Mouse (Mus musculus): ENCODE measurements around the gene Apbb2.

The Apbb2 gene

GRCm38 (mm10) chr5:66546969-66547511 is 71.5 kb downstream of the Apbb2 start:
- DNase-seq, result peak; percentile 83 to 86

DNA sequence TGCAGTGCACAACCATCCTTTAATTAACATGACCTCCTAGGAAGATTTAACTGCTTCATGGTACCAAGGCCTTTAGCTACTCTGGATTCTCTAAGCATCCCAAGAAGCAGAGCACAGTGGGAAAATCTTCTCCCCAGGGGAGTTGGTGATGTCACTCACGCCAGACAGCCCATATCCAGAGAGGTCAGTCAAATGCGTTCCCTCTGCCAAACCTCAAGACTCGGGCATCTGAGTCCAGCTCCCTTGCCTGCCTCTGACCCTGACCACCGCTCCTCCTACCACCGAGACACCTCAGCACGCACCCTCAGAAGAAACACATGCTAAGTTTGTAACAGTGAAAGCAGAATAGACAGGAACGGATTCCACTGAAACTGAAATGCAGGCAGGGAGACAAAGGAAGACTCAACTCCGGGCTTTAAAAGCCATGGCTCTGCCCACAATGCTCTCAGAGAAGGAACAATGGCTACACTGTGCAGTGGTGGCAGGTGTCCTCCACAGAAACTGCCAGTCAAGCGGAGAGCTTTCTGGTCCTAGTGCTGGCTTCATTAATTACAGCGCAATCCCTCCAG is 72.9 kb downstream of the Apbb2 start:
- DNase-seq, result no peak

- DNase-seq, result peak; percentile 35 to 62
Measured at GRCm38 (mm10) chr5:66543761-66544160, 74.8 kb downstream of the Apbb2 start.

GRCm38 (mm10) chr5:66543344-66543743 is 75.2 kb downstream of the Apbb2 start:
- no peak for DNase-seq

DNA sequence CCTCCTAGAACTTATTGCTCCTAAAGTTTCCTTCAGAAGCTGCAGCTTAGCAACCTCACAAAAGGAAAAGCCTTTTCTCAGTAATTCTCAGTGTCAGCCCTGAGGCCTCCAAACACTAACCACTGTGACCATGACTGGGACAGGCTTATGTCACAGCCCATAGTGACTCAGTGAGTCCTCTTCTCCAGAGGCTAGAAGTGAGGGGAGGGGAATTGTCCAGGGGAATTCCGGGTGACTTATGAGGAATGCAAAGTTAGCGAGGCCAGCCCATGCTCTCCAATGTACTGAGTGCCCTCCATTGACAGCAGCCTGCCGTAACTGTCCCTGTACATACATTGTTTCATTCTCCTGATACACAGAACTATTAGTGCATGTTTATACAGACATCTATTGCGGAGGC is 76.1 kb downstream of the Apbb2 start:
- no peak for DNase-seq

GRCm38 (mm10) chr5:66541385-66541784 is 77.2 kb downstream of the Apbb2 start:
- DNase-seq, result peak in 1 of 2 experiments; percentile 72

- no peak for DNase-seq
Measured at GRCm38 (mm10) chr5:66540246-66540645, 78.3 kb downstream of the Apbb2 start.

- no peak for DNase-seq
Measured at GRCm38 (mm10) chr5:66537811-66538210, 80.8 kb downstream of the Apbb2 start.

- DNase-seq, result no peak
Measured at GRCm38 (mm10) chr5:66536696-66537358, 81.8 kb downstream of the Apbb2 start.

- DNase-seq, result no peak
Measured at GRCm38 (mm10) chr5:66535566-66536236, 82.9 kb downstream of the Apbb2 start.

DNA sequence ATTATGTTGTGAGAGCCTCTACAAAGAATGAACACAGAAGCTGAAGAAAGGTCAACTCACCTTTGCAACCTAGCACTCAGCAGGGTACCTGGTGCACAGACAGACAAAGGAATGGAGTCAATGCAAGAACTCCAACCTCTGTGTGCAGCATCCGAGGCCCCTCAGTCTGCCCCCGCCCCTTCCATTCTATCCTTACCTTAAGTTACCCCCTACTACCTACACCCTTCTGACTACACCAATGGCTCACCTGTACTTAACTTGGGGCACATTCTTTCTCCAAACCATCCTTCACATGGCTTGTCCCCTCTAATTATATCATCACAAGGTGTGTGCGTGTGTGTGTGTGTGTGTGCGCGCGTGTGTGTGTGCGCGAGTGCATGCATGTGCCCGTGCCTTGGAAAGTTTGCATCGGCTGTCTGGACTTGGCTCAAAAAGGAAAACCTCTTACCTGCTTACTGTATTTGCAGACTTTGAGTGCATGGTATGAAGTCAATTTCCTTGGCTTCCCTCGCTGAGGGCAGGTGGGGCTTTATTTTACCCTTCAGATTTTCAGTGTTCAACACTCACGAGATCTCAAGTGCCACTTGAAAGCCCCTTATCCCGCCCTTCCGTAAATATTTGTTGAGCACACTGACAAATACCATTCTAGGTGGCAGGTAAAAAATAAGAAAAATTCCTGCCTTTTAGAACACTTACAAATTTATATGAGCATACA is 84.7 kb downstream of the Apbb2 start:
- DNase-seq, result no peak

- DNase-seq, result peak; percentile 49 to 65
Measured at GRCm38 (mm10) chr5:66532827-66533226, 85.8 kb downstream of the Apbb2 start.

- no peak for DNase-seq
Measured at GRCm38 (mm10) chr5:66530361-66530760, 88.2 kb downstream of the Apbb2 start.

- no peak for DNase-seq
Measured at GRCm38 (mm10) chr5:66529631-66530030, 89.0 kb downstream of the Apbb2 start.

DNA sequence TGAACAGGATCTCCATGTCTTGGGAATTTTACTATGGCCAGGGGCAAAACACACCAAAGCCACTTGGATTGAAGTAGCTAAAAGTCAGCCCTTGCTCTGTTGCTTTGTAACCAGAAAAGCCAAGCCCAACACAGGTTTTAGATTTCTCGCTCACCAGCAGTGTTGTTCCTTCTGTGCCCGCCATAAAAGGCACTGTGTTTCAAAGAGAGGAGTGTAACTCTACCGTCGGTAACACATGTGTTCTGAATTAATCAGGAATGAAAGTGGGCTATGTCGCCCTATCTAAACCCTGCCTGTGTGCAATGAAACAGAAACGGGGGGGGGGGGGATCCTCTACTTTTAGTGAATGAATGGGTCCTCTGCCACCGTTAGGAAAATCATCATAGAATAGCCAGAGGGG is 90.0 kb downstream of the Apbb2 start:
- DNase-seq, result no peak

DNA sequence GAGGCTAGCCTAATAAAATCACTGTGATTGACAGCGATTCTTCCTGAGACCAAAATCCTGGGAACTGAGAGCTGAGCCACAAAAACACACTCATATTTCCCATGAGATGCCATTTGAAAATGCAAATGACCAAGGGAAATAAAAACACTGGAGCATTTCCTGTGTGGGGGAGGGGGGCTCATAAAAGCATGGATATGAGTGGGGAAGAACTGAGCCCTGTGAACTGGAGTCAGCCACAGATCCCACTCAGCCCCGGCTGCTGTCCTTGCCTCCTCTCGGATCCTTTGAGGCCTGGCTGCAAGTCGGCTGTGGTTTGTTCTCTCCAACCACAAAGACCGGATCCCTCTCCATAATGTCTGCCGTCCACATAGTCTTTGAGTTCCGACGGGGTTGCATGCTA is 91.5 kb downstream of the Apbb2 start:
- peak; percentile 57 to 70 for DNase-seq

GRCm38 (mm10) chr5:66525002-66525401 is 93.6 kb downstream of the Apbb2 start:
- DNase-seq, result no peak

DNA sequence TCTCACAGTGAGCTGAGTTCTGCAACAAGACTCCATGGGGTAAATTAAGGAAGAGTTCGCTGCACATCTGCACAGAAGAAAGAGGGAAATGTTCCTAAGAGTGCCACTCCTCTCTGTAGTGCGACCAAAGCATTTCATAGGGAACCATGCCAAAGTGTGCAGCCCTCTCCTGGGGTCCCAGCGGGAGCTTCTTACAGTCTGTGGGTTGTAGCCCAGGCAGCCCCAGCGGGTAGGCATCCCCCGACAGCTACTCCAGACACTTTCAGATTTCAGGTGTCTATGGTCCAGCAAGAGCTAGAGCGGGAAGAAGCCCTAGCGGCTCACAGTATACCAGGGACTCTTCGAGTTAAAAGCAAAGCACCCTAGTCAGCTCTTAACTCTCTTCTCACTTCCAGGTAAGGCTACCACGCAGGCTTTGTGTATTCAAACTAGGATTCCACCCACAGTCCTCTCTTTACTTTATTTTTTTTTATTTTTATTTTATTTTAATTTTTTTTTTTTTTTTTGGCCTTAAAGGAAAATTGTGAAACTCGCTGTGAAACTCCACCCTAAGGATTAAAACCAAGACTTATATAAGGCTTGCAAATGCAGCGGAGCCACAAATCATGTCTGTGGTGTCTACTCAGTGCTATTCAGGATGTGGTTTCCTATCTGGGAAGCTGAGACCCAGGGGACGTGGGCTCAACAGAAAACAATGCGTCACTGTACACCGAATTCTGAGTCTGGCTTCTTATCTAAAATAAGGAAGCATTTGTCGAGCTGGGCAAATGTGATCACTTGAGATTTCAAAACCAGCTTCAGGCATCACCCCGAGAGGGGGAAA is 94.7 kb downstream of the Apbb2 start:
- DNase-seq, result peak; percentile 33 to 50

GRCm38 (mm10) chr5:66521250-66521649 is 97.3 kb downstream of the Apbb2 start:
- no peak for DNase-seq

- peak; percentile 33 to 49 for DNase-seq
Measured at GRCm38 (mm10) chr5:66519511-66519910, 99.1 kb downstream of the Apbb2 start.

DNA sequence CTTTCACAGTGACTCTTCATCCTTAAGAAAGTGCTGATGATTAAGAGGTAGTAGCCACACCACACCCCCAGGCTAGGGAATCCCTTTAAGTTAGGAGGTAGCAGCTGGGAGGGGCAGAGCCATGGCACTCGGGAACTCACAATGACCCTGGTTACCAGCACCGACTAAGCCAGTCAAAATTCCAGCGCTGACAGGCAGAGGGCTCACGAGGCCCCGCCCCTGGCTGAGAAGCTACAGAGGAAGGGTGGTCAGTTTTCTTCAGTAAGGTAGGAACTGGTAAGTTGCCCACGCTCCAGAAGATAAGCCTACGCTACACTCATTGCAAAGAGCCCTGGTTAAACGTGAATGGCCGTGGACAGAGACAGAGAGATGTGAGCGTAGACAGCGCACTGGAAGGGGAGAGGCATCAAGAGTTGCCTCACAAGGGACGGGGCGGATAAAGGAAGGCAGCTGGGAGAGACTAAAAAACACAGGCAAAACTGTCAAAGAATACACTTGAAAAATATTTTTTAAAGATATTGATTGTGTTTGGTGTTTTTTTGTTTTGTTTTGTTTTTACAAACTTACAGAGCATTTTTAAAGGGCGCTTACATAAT is 100.1 kb downstream of the Apbb2 start:
- DNase-seq, result no peak

- no peak for DNase-seq
Measured at GRCm38 (mm10) chr5:66517503-66517902, 101.1 kb downstream of the Apbb2 start.

Data from kidney, postnatal 36 days (tissue).